Comparison of ENCODE assay signal across 8 mouse cellular contexts in the genomic region with DNA sequence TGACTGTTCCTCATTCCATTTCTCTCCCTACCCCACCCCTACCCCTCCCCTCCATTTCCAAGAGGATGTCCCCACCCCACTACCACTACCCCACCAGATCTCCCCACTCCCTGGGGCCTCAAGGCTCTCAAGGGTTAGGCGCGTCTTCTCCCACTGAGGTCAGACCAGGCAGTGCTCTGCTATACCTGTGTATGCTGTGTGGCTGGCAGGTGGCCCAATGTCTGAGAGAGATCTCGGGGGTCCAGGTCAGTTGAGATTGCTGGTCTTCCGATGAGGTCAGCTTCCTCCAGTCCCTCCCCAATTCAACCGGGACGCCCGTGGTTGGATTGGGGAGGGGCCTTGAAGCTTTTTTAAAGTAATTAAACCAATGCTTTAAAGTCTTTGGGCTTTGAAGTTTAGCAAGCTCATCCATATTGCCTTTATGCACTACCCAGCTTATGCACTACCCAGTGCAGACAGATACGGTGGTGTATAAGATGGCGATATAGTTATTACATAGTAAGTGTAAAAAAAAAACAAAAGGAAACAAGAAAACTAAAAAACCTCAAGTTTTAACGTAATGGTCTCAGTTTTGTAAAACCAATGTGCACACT. TPM values are rescaled to one million over a fixed set of nuclear protein-coding genes. Genes with fewer than 3 reads are reported as not detected.
DNase-seq lines count a peak whose midpoint lies in the region; ATAC-seq and TF ChIP-seq lines count a peak whose summit lies in the region.

No protein-coding gene starts in this region.

- no peak for TF ChIP-seq CTCF in midbrain, postnatal 0 days (IDR thresholded peaks at IDR 0.05)

- no peaks in the 10 kb centered on the region for H3K9me3 ChIP-seq in heart, embryonic 11.5 days (replicated peaks; ENCODE audit: control insufficient read depth, low read length)
- 0 out of 2 replicates have a peak, but pooled peaks cover 2% of the 10 kb centered on the region for H3K9me3 ChIP-seq in hindbrain, embryonic 14.5 days (ENCODE audit: control insufficient read depth, low read length)
- no peaks in the 10 kb centered on the region for H3K9me3 ChIP-seq in midbrain, postnatal 0 days (ENCODE audit: low read length)

- no peaks in the 10 kb centered on the region for H3K27me3 ChIP-seq in heart, embryonic 11.5 days (ENCODE audit: control insufficient read depth, insufficient read depth, low read length)
- H3K27me3 ChIP-seq in hindbrain, embryonic 14.5 days (ENCODE audit: control insufficient read depth, insufficient read depth, low read length) = no peaks in the 10 kb centered on the region
- H3K27me3 ChIP-seq in midbrain, postnatal 0 days (ENCODE audit: insufficient read depth, low read length) = no peaks in the 10 kb centered on the region

- H3K4me3 ChIP-seq in heart, embryonic 11.5 days (ENCODE audit: low read depth, low read length) = peak overlapping the region; percentile 85
- H3K4me3 ChIP-seq in hindbrain, embryonic 14.5 days (replicated peaks; ENCODE audit: low read length) = peak overlapping the region; percentile 78
- H3K4me3 ChIP-seq in midbrain, postnatal 0 days (ENCODE audit: low read depth, low read length) = peak overlapping the region; percentile 81

- no peak overlapping the region for H3K9ac ChIP-seq in heart, embryonic 11.5 days (ENCODE audit: low read depth, low read length)
- peak overlapping the region; percentile 93 for H3K9ac ChIP-seq in hindbrain, embryonic 14.5 days
- H3K9ac ChIP-seq in midbrain, postnatal 0 days (replicated peaks; ENCODE audit: low read length, poor library complexity, severe bottlenecking) = peak overlapping the region; percentile 94; the same call in 1 of the 2 replicates

- H3K27ac ChIP-seq in heart, embryonic 11.5 days (ENCODE audit: low read depth, low read length) = no peak overlapping the region
- peak overlapping the region; percentile 95 for H3K27ac ChIP-seq in hindbrain, embryonic 14.5 days
- H3K27ac ChIP-seq in midbrain, postnatal 0 days (ENCODE audit: low read depth, low read length) = peak overlapping the region; percentile 96

- H3K4me1 ChIP-seq in heart, embryonic 11.5 days (ENCODE audit: control insufficient read depth, insufficient read depth, low read length) = no peaks in the 10 kb centered on the region
- peaks cover 16% of the 10 kb centered on the region for H3K4me1 ChIP-seq in hindbrain, embryonic 14.5 days (replicated peaks; ENCODE audit: control insufficient read depth, insufficient read depth, low read length)
- peaks cover 7% of the 10 kb centered on the region; the same call in 1 of the 2 replicates for H3K4me1 ChIP-seq in midbrain, postnatal 0 days (ENCODE audit: insufficient read depth, low read length)

- no peaks in the 10 kb centered on the region for H3K36me3 ChIP-seq in heart, embryonic 11.5 days (ENCODE audit: control insufficient read depth, insufficient read depth, low read length)
- H3K36me3 ChIP-seq in hindbrain, embryonic 14.5 days (replicated peaks; ENCODE audit: control insufficient read depth, insufficient read depth) = 0 out of 2 replicates have a peak, but pooled peaks cover 5% of the 10 kb centered on the region
- H3K36me3 ChIP-seq in midbrain, postnatal 0 days (ENCODE audit: insufficient read depth, low read length) = peaks cover 1% of the 10 kb centered on the region; the same call in 1 of the 2 replicates

- DNase-seq in heart, postnatal 4 days = no peak
- peak; percentile 26 for DNase-seq in thymus, postnatal 4 days
- DNase-seq in thymus, postnatal 10 days (ENCODE audit: low spot score in 2 of 2) = no peak
- peak; percentile 31 for DNase-seq in hindbrain, embryonic 14.5 days (ENCODE audit: low spot score)
- no peak for DNase-seq in midbrain, postnatal 0 days (ENCODE audit: low spot score)
- no peak for DNase-seq in thymus, postnatal 0 days (ENCODE audit: low spot score)
- no peak for DNase-seq in layer of hippocampus, adult 11-12 months (ENCODE audit: low spot score)

- peak overlapping the region; percentile 80 for H3K4me2 ChIP-seq in heart, embryonic 11.5 days
- H3K4me2 ChIP-seq in hindbrain, embryonic 14.5 days (replicated peaks) = peak overlapping the region; percentile 60
- H3K4me2 ChIP-seq in midbrain, postnatal 0 days (ENCODE audit: low read depth, low read length, poor library complexity, severe bottlenecking) = peak overlapping the region; percentile 58

- ATAC-seq in heart, embryonic 11.5 days (replicated peaks; ENCODE audit: insufficient number of reproducible peaks, low FRiP score, low TSS enrichment) = no peak
- no peak for ATAC-seq in hindbrain, embryonic 14.5 days (ENCODE audit: low FRiP score)
- 0 out of 2 replicates have a peak, but pooled peaks have one; percentile 8 for ATAC-seq in midbrain, postnatal 0 days (ENCODE audit: low FRiP score)

- WGBS in heart, embryonic 11.5 days (ENCODE audit: insufficient replicate concordance) = 79% methylated on average over 10 of the region's 10 CpGs
- WGBS in hindbrain, embryonic 14.5 days = 80% methylated on average over 10 of the region's 10 CpGs
- 71% methylated on average over 10 of the region's 10 CpGs for WGBS in midbrain, postnatal 0 days

RNA-seq across cellular contexts. Expression of gene Gng10, which starts 0.5 kb away (rescaled TPM):
- polyA plus RNA-seq in heart, embryonic 11.5 days (2014; fragmentation: Nextera tagmentation; extraction: Ambion mirVana) = 54.1 and 59.8 TPM in 2 replicates
- 10 to 100 TPM; 28.8 to 31.8 TPM for total RNA-seq in heart, postnatal 4 days (2021)
- polyA plus RNA-seq in hindbrain, embryonic 14.5 days (2014; fragmentation: Nextera tagmentation; extraction: Ambion mirVana) = 198 and 200 TPM in 2 replicates
- 121 and 126 TPM in 2 replicates for total RNA-seq in midbrain, postnatal 0 days (2014; rRNA removed)
- 239 TPM in 2 replicates for polyA plus RNA-seq in midbrain, postnatal 0 days (2015; fragmentation: Nextera tagmentation; extraction: Ambion mirVana)
- polyA plus RNA-seq in thymus, postnatal 0 days (2015; fragmentation: Nextera tagmentation; extraction: Ambion mirVana) = 124 and 128 TPM in 2 replicates

RNA-seq across cellular contexts. Expression of gene Gm20503, which starts 31.4 kb away (rescaled TPM):
- polyA plus RNA-seq in heart, embryonic 11.5 days (2014; fragmentation: Nextera tagmentation; extraction: Ambion mirVana) = 7.2 and 9.2 TPM in 2 replicates
- total RNA-seq in heart, postnatal 4 days (2021) = 1 to 10 TPM; 3.4 to 5.1 TPM
- polyA plus RNA-seq in hindbrain, embryonic 14.5 days (2014; fragmentation: Nextera tagmentation; extraction: Ambion mirVana) = 6.5 and 8.6 TPM in 2 replicates
- total RNA-seq in midbrain, postnatal 0 days (2014; rRNA removed) = not detected in 2 replicates
- 8.2 and 14.1 TPM in 2 replicates for polyA plus RNA-seq in midbrain, postnatal 0 days (2015; fragmentation: Nextera tagmentation; extraction: Ambion mirVana)
- polyA plus RNA-seq in thymus, postnatal 0 days (2015; fragmentation: Nextera tagmentation; extraction: Ambion mirVana) = 8.4 and 12.0 TPM in 2 replicates

RNA-seq across cellular contexts. Expression of gene Dnajc25, which starts 39.6 kb away (rescaled TPM):
- polyA plus RNA-seq in heart, embryonic 11.5 days (2014; fragmentation: Nextera tagmentation; extraction: Ambion mirVana) = 5.9 and 10.6 TPM in 2 replicates
- total RNA-seq in heart, postnatal 4 days (2021) = 10 to 100 TPM; 16.4 to 16.8 TPM
- 5.2 and 9.6 TPM in 2 replicates for polyA plus RNA-seq in hindbrain, embryonic 14.5 days (2014; fragmentation: Nextera tagmentation; extraction: Ambion mirVana)
- total RNA-seq in midbrain, postnatal 0 days (2014; rRNA removed) = 5.4 and 6.7 TPM in 2 replicates
- 7.5 and 10.6 TPM in 2 replicates for polyA plus RNA-seq in midbrain, postnatal 0 days (2015; fragmentation: Nextera tagmentation; extraction: Ambion mirVana)
- polyA plus RNA-seq in thymus, postnatal 0 days (2015; fragmentation: Nextera tagmentation; extraction: Ambion mirVana) = 5.7 and 6.9 TPM in 2 replicates

RNA-seq across cellular contexts. Expression of gene Ptgr1, which starts 47.5 kb away (rescaled TPM):
- polyA plus RNA-seq in heart, embryonic 11.5 days (2014; fragmentation: Nextera tagmentation; extraction: Ambion mirVana) = 11.3 and 12.6 TPM in 2 replicates
- total RNA-seq in heart, postnatal 4 days (2021) = 10 to 100 TPM in 1 of 2 experiments, 1 to 10 TPM in 1; 8.5 to 11.4 TPM
- polyA plus RNA-seq in hindbrain, embryonic 14.5 days (2014; fragmentation: Nextera tagmentation; extraction: Ambion mirVana) = 4.6 and 4.8 TPM in 2 replicates
- 1.9 and 3.4 TPM in 2 replicates for total RNA-seq in midbrain, postnatal 0 days (2014; rRNA removed)
- polyA plus RNA-seq in midbrain, postnatal 0 days (2015; fragmentation: Nextera tagmentation; extraction: Ambion mirVana) = 3.1 and 3.4 TPM in 2 replicates
- polyA plus RNA-seq in thymus, postnatal 0 days (2015; fragmentation: Nextera tagmentation; extraction: Ambion mirVana) = 14.4 and 14.6 TPM in 2 replicates

Comparison
In these comparisons a context has a peak if more than half of its experiments do, and no peak if none do; other contexts are left out.
1. DNase-seq: peak in thymus, postnatal 4 days (single experiment) and hindbrain, embryonic 14.5 days (single experiment); none in heart, postnatal 4 days (single experiment), thymus, postnatal 10 days (0 of 2), midbrain, postnatal 0 days (single experiment), thymus, postnatal 0 days (single experiment) and layer of hippocampus, adult 11-12 months (single experiment).
2. Peak in every context shown above with its lines, with median percentiles within 50 percentile points of each other: H3K4me2 ChIP-seq and H3K4me3 ChIP-seq.